Mouse (Mus musculus) adrenal gland, adult 2 months (tissue): ENCODE measurements around the gene Bloc1s2. TPM values are rescaled to one million over a fixed set of nuclear protein-coding genes. Genes with fewer than 3 reads are reported as not detected.

Experiments
- DNase-seq: peaks from one replicate; pipeline ENCODE4 v3.0.0; 2021
- long read RNA-seq: library from polyadenylated mRNA; stranded (forward); transcript quantifications from one replicate; pipeline ENCODE4 v2.0.0, GENCODE M21; 2021
- polyA plus RNA-seq: library from polyadenylated mRNA; depleted of rRNA; stranded (reverse); fragments of >200 nt; gene quantifications from 2 replicates; pipeline ENCODE4 v1.2.3, GENCODE M21; 2012; rRNA removed
- total RNA-seq, 2 experiments: library from RNA; stranded (reverse); gene quantifications; 2 replicates each; pipeline ENCODE4 v1.2.3; 2021

Bloc1s2 gene
- total RNA-seq = 10 to 100 TPM; 21.1 to 23.9 TPM
- polyA plus RNA-seq = 6.5 and 12.9 TPM in 2 replicates
- long read RNA-seq, transcript Bloc1s2-201 (5 exons, 885 nt) = major isoform, 18 of 21 reads
- long read RNA-seq, partial matches to known transcripts = 1 of 21 reads
- long read RNA-seq, other reads (novel, unspliced or antisense) = 2 of 21 reads

DNA sequence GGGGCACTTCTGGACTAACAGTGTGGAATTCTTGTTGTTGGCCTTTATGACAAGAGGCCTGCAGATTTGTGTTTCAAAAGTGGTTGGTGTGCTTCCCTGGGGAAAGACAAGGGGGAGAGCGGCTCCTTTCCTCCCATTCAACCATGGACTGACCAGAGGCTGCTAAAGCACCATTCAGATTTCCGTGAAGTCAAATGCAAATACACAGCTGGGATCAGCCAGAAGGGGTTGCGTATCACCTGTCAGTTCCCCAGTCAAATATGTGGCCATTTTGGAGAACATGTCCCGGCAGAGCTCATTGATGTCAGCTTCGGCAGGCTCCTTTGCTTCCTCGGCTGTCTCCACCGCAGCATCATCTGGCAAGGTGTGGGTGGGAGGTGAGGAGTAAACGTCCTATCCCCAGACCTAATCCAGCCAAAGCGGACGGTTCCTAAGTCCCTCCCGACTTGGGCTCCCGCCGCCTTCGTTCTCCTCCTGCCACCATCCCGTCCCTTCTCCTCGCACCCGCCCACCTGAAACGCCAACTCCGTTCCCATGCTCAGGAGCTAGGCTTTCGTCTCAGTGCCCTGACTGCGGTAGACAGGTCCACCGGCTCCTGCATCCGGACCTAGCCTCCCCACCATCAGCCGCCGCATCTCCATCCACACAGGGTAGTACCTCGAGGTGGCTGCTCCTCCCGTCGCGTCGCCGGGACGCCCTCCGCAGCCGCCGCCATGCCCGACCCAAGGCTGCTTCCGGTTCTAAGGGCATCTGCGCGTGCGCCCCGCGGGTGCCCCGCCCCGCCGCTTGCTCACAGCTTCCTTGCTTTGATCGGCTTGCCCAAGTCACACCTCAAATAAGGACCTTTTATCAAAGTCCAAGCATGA is at the start of gene Bloc1s2:
Gene Bloc1s2 (minus strand): TSS at position 745 of the 866 bp plus-strand sequence.
- DNase-seq = peak; percentile 95

DNA sequence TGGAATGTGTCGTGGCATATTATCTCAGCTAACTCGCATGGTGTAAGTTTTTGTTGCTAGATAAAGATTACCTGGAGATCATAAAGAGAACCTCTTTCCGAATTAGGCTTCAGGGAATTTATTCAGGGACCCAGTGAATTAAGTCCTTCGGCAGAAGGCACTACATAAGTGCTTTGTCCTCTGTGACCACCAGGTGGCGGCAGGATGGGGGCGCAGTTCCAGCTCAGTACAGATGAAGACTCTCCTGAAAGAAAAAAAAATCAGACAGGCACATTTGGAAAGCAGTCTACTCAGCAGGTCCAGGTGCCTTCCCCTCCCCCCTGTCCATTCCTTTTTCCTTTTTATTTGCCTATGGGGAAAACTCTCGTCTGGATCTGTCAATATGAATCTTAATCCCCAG is 48.9 kb upstream of the Bloc1s2 start:
- DNase-seq = peak; percentile 63

DNA sequence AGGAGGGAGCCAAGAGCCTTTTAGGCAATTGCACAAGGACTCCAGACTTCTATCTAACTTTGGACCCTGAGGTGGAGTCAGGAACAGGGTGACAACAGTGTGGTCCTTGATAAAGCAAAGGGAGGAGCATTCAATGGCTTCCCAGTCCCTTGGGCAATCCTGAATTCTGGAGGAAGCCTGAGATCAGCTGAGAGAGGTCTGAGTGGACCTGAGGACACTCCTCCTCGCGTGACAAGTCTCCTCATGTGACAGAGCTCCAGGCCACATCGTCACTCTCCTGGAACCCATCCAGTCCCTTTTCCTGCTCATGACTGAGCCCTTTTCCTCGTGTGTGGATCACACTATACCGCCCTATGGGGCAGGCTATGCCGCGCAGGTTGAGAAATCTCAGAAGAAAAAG is 47.7 kb upstream of the Bloc1s2 start:
- DNase-seq = peak; percentile 9

- no peak for DNase-seq
Observed at GRCm38 (mm10) chr19:44192342-44192741, 46.1 kb upstream of the Bloc1s2 start, which contains the start of gene Pkd2l1. Gene Pkd2l1, minus strand, starts transcription at chr19:44192442.

DNA sequence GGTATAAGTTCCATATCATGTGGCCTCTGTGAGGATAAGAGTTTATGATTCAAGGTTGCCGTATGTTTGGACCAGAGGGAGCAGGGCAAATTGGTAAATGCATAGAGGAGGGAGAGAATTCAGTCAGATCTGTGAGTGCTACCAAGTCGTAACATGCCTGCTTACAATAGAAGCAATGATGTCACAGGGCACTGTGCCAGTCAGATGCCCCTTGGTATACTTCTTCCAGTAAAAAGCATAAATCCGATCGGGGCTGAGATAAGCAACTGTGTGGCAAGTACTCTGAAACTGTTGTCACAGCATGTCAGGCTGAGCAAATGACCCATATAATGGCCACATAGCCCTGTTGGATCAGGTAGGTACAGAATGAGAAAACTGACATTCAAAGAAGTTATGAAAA is 42.8 kb upstream of the Bloc1s2 start:
- no peak for DNase-seq

- DNase-seq = no peak
Observed at GRCm38 (mm10) chr19:44183968-44184367, 37.7 kb upstream of the Bloc1s2 start.

DNA sequence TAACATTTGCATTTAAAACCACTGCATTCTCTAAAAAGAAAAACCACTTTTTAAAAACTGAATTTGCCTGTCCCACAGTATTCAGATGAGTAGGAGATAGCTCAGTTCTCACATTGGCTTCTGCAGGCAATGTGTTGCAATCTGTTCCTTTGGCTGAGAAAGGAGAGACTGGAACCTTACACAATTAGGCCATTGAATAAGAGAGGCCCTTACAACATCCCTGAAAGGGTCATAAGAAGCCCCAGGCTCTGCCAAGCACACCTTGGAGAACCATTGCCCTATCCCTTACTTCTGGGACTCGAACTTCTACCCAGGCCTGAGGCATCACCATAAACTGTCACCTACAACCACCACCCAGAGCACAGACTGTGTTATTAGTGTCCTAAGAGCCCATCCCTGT is 34.3 kb upstream of the Bloc1s2 start:
- DNase-seq = peak; percentile 10

GRCm38 (mm10) chr19:44176741-44177140 is 30.5 kb upstream of the Bloc1s2 start:
- DNase-seq = no peak

DNA sequence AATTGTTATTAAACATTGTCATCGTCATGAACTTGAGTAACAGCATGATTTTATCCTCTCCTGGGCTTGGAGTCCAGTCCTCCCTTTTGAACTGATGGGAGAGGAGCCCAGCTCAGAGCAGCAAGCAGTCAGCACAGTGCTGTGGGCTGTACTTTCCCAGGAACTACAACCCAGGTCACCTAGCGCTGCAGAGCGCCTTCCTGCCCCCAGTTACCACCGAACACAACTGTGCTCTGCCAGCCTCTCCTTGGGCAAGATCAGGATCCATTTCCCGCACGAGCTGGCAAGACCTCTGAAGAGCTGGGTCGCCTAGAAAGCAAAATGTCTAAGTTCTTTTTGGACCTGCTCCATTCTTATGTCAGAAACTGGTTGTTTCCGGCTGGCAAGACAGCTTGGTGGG is 28.6 kb upstream of the Bloc1s2 start:
- no peak for DNase-seq

DNA sequence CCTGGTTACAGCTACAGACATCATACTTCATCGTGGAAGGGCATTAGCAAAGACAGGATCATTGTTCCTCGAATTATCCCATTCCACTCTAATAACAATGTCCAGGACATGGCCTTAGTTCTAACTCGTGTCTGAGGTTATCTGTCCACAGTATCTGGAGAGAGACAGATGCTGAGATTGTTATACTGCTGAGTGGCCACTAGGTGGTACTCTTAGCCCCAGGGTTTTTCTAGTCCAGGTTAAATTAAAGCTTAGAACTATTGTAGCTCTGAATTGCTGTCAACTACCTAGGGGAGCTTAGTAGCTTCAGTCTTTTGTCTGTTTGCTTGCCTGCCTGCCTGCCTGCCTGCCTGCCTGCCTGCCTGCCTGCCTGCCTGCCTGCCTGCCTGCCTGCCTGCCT is 15.3 kb upstream of the Bloc1s2 start:
- no peak for DNase-seq

DNA sequence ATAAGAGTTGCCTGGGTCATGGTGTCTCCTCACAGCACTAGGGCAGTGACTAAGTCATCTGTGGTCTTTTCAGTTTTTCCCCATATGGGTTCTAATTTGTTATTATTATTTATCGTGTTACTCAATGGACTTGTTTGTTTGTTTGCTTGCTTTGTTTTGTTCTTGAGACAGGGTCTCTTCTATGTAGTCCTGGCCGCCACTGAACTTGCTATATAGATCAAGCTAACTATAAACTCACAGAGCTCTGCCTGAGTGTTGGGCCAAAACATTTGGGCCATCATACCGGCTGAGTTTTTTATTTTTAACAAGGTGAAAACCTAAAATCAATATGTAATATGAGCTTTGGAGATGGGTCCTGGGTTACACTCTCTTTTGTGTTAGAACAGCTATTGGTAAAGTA is 13.1 kb upstream of the Bloc1s2 start:
- no peak for DNase-seq

DNA sequence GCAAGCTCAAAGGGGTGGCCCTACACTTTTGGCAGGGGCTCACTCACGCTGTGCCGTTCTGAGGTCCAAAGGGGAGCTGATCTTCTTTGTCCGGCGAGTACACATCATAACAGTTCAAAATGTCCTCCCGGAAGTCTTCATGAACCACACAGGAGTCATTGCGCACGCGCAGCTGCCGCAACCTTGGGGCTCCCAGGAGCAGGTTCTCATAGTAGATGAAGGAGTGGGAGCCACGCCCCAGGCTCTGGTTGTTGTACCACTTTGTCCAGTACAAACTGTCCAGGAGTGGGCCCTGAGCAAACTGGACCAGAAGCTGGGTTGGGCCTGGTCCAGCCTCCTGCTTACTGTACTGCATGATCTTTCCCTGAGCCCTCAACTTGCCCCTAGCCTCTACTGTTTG is 10.8 kb upstream of the Bloc1s2 start:
- DNase-seq = no peak

GRCm38 (mm10) chr19:44153781-44154180 is 7.5 kb upstream of the Bloc1s2 start:
- DNase-seq = no peak

- DNase-seq = no peak
Observed at GRCm38 (mm10) chr19:44148991-44149390, 2.7 kb upstream of the Bloc1s2 start.

- DNase-seq = no peak
Observed at GRCm38 (mm10) chr19:44148345-44148744, 2.1 kb upstream of the Bloc1s2 start.

GRCm38 (mm10) chr19:44146951-44147350 is 705 bp upstream of the Bloc1s2 start:
- no peak for DNase-seq

DNA sequence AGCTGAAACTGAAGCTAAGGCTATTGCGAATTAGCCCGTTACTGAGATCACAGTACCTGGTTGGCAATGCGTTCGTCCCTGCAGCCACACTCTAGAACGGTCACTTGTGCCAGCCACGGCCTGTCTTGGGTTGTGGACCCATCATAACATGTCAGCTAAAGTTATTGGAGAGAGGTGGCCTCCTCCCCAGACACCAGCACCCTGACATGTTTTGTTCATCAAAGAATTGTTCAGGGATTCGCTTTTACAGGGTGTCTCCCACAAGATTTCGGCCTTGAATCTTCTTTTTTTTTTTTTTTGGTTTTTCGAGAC is 278 bp upstream of the Bloc1s2 start:
- no peak for DNase-seq

DNA sequence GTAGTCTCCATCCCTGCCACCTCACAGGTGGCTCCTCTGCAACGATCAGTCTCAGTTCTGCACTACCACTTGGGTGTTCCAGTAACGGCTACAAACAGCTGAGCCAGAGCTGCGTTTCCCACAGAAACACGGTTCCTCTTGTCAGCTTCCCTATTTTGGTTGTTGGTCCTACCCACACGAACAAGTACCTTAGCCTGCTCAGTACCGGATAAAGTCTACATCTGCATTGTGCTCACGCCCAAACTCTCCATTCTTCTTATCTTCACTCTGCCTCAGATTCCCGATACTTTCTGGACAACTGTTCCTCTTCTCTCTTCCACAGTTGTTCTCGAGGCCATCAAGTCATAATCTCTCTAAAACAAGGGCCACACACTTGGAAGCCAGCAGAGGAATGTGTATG is 1.9 kb downstream of the Bloc1s2 start:
- DNase-seq = no peak

- DNase-seq = no peak
Observed at GRCm38 (mm10) chr19:44135960-44136485, 10.2 kb downstream of the Bloc1s2 start.

DNA sequence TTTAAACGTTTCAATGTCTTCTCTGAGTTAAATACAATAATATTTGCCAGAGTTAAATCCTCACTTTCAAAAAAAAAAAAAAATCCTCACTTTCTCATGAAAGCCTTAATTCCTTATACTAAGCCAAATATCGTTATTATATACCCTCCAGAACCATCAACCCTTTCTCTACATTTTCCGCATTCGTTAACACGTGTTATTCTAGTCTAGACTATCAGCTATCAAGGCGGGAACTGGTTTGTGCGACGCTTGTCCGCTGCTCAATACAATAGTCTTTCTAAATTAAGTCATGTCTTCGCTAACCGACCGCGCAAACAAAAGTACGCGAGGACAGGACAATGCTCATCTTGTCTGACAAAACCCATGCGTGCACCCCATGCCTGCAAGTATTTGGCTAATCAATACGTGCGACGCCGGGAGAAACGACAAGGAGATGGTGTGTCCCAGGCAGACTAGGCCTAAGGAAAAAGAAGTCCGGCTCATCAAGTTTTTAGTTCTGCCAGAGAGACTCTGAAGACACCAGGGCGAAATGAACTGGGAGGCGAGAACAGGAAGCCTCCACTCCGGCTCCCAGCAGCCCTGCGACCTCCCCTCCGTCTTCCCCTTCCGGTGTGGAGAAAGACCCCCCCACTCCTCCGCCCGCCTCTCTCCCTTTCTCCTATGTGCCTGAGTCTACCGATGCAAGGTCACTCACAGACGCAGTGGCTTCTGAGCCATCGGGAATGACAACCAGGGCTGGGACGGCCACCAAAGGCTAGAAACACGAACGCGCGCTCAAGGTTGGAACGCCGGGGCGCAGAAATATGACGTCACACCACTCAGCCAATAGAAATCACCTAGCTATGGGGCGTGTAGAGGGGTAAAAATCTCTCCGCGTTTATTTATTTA is 10.9 kb downstream of the Bloc1s2 start, which contains the start of gene Cwf19l1:
Gene Cwf19l1 (minus strand): TSS at position 805 of the 888 bp plus-strand sequence.
- DNase-seq = peak; percentile 89

- no peak for DNase-seq
Observed at GRCm38 (mm10) chr19:44132917-44133316, 13.3 kb downstream of the Bloc1s2 start.

DNA sequence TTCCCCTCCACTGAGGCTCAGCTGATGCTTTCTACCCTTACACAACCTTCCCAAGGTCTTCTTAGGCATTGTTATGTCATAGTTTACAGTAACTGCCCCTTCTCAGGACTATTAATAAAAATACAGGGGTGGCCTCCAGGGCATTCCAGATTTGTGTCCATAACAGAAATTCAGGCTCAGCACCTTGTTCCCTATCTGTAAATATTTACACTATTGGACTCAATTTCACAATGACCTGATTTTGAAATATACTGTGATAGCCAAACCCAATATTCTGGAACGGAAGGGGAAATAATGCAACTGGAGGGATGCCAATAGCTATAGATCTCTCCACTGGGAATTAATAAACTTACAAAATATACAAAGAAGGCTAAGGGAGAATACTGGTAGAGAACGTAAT is 17.7 kb downstream of the Bloc1s2 start:
- DNase-seq = no peak
